Mouse (Mus musculus): ENCODE measurements around the gene Fam163a. TPM values are rescaled to one million over a fixed set of nuclear protein-coding genes. Genes with fewer than 3 reads are reported as not detected.
"Not testable (repeated sequence)": the region's sequence is repeated elsewhere in the genome, so short reads cannot be mapped to it uniquely, and the experiment has no call there.

Fam163a gene
- total and polyA plus RNA-seq, 2 experiments from 2014 or later, result 3.5 to 3.7 TPM

DNA sequence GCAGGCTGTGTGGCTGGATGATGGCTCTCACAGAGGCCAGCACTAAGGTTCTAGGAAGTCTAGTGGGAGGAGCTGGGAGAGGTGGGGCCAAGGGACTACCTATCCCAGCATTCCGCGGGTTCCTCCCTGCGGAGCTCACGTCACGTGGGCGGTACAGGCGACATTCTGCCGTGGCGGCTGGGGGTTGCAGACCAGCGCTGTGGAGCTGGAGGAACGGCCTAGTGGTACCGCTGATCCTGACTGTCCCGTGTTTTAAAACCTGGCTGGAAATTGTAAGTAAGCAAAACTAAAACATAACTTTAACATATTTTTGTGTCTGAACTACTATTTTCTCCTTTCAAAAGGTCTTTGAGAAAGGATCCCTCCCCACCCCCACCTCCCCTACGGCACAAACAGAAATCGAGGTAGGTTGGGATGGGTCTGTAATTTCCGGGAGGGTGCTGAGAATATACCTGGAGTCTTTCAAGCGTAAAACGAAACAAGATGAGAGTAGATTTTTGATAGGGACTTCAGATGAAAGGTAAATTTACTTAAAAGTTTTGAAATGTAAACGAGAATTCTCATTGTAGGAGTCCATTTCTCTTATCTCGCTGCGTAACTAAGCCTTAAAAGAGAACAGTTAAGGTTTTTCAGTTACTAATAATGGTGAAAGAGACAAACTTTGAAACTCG is 164.0 kb downstream of the Fam163a start:
- WGBS, result 2% methylated on average over 22 of the region's 22 CpGs
- Histone ChIP-seq H3K9me3 (ENCODE audit: low read length) (no peaks in the 10 kb centered on the region), H3K36me3 (ENCODE audit: insufficient read depth, low read length) (no peaks in the 10 kb centered on the region), H3K4me3 (ENCODE audit: low read length) (peak overlapping the region; percentile 71), H3K27ac (peak overlapping the region; percentile 26), H3K27me3 (ENCODE audit: insufficient read depth, low read length) (no peaks in the 10 kb centered on the region), H3K4me2 (ENCODE audit: low read depth, low read length) (peak overlapping the region; percentile 64), H3K9ac (replicated peaks; ENCODE audit: low read length) (peak overlapping the region; percentile 57), H3K4me1 (ENCODE audit: insufficient read depth, low read length) (peaks cover 8% of the 10 kb centered on the region)
- ATAC-seq (peak; percentile 81), DNase-seq (ENCODE audit: low spot score) (peak; percentile 95)
- no peak for TF ChIP-seq CTCF (IDR thresholded peaks at IDR 0.05; ENCODE audit: low read depth)

DNA sequence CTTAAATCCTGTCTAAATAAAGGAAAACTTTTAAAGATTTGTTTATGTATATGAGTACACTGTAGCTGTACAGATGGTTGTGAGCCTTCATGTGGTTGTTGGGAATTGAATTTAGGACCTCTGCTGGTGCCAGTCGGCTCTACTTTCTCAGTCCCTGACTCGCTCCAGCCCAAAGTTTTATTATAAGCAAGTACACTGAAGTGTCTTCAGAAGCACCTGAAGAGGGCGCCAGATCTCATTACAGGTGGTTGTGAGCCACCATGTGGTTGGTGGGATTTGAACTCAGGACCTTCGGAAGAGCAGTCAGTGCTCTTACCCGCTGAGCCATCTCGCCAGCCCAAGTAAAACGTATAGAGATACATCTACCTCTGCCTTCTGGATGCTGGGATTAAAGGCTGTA is 164.8 kb downstream of the Fam163a start:
- H3K9ac ChIP-seq (replicated peaks; ENCODE audit: low read length); H3K36me3 ChIP-seq (ENCODE audit: insufficient read depth, low read length); H3K4me1 ChIP-seq (ENCODE audit: insufficient read depth, low read length); H3K4me3 ChIP-seq (ENCODE audit: low read length); DNase-seq (ENCODE audit: low spot score); ATAC-seq; H3K4me2 ChIP-seq (ENCODE audit: low read depth, low read length); H3K27me3 ChIP-seq (ENCODE audit: insufficient read depth, low read length); H3K9me3 ChIP-seq (ENCODE audit: low read length): not testable (repeated sequence)
- peak overlapping the region; percentile 26; the same call in 1 of the 2 replicates for H3K27ac ChIP-seq
- 71% methylated on average over 7 of the region's 7 CpGs for WGBS
- TF ChIP-seq CTCF (IDR thresholded peaks at IDR 0.05; ENCODE audit: low read depth), result peak; percentile 23; the same call in 1 of the 2 replicates

DNA sequence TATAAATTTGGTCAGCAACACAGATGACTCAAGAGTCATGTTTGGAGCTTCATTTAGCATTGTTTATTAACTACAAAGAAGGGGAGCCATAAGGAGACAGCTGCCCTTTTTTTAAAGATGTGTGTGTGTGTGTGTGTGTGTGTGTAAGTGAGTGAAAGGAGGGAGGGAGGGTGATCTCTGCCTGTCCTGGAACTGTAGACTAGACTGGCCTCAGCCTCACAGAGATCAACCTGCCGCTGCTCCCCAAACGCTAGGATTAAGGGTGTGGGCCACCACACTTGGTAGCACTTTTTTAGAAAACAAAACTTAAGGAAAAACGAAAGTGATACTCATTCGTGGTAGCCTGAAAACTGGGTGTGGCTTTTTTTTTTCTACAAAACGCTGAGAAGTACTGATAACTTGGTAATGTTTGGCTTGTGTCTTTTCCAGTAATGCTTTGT is 167.7 kb downstream of the Fam163a start:
- 69% methylated on average over 5 of the region's 5 CpGs for WGBS
- no peaks in the 10 kb centered on the region for H3K9me3 ChIP-seq (ENCODE audit: low read length)
- no peak for DNase-seq (ENCODE audit: low spot score)
- TF ChIP-seq CTCF (IDR thresholded peaks at IDR 0.05; ENCODE audit: low read depth), result no peak
- H3K27me3 ChIP-seq (ENCODE audit: insufficient read depth, low read length), result no peaks in the 10 kb centered on the region
- H3K4me3 ChIP-seq (ENCODE audit: low read length), result no peak overlapping the region; the same call in 1 of the 2 replicates
- H3K36me3 ChIP-seq (ENCODE audit: insufficient read depth, low read length), result no peaks in the 10 kb centered on the region; the same call in 1 of the 2 replicates
- peaks cover 9% of the 10 kb centered on the region for H3K4me1 ChIP-seq (ENCODE audit: insufficient read depth, low read length)
- H3K9ac ChIP-seq (replicated peaks; ENCODE audit: low read length), result no peak overlapping the region
- peak overlapping the region; percentile 70; the same call in 1 of the 2 replicates for H3K4me2 ChIP-seq (ENCODE audit: low read depth, low read length)
- no peak overlapping the region; the same call in 1 of the 2 replicates for H3K27ac ChIP-seq
- no peak for ATAC-seq

DNA sequence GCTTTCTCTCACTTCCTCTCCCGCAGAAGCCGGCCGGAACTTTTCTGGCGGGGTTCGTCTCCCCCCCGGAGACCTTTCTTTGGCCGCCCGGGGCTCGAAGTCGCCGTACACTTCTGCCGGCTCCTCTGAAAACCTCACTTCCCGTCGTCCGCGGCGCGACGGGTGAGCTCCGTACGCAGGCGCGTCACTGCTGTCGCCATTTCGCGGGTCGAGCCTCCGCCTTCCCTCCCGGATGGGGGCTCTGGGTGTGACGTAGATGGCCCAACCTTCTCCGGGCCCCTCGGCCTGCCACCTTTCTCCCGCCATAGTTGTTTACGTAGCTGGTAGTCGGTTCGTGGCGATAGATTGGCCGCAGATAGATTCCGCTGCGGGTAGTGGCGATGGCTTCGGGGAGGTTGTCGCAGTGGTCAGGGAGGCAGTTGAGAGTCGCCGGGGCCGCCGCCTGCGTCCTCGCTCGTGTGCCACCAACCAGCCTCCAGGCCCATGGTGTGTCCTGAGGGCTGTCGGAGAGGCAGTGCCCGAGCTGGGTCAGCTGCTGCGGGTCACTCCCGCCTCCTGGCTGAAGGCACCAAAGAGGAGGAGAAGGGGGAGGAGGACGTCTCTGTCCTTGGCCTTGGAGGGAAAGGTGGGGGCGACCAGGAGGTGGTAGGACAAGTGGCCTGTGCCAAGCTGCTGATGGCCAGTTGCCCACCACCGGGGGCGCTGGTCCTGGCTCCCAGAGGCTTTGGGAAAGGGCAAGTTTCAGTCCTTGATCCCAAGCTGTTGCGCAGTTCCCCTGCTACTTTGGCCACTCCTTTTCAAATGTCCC is 168.7 kb downstream of the Fam163a start, which contains the start of gene Tor1aip1:
TSS of gene Tor1aip1 (minus strand) at position 551 of the 808 bp plus-strand sequence.
- H3K9ac ChIP-seq (replicated peaks; ENCODE audit: low read length), result peak within 1 kb of the TSS; percentile 89
- no peaks in the 10 kb centered on the region for H3K9me3 ChIP-seq (ENCODE audit: low read length)
- peak within 1 kb of the TSS; percentile 70 for H3K4me2 ChIP-seq (ENCODE audit: low read depth, low read length)
- H3K4me1 ChIP-seq (ENCODE audit: insufficient read depth, low read length), result peaks cover 4% of the 10 kb centered on the region; the same call in 1 of the 2 replicates
- H3K4me3 ChIP-seq (ENCODE audit: low read length), result peak within 1 kb of the TSS; percentile 85
- peak; percentile 88 for TF ChIP-seq CTCF (IDR thresholded peaks at IDR 0.05; ENCODE audit: low read depth)
- ATAC-seq (peak; percentile 96), DNase-seq (ENCODE audit: low spot score) (peak; percentile 99)
- WGBS, result under 1% methylated on average over 59 of the region's 59 CpGs
- H3K36me3 ChIP-seq (ENCODE audit: insufficient read depth, low read length), result peaks cover 6% of the 10 kb centered on the region; the same call in 1 of the 2 replicates
- H3K27me3 ChIP-seq (ENCODE audit: insufficient read depth, low read length), result no peaks in the 10 kb centered on the region
- H3K27ac ChIP-seq, result peak within 1 kb of the TSS; percentile 100

DNA sequence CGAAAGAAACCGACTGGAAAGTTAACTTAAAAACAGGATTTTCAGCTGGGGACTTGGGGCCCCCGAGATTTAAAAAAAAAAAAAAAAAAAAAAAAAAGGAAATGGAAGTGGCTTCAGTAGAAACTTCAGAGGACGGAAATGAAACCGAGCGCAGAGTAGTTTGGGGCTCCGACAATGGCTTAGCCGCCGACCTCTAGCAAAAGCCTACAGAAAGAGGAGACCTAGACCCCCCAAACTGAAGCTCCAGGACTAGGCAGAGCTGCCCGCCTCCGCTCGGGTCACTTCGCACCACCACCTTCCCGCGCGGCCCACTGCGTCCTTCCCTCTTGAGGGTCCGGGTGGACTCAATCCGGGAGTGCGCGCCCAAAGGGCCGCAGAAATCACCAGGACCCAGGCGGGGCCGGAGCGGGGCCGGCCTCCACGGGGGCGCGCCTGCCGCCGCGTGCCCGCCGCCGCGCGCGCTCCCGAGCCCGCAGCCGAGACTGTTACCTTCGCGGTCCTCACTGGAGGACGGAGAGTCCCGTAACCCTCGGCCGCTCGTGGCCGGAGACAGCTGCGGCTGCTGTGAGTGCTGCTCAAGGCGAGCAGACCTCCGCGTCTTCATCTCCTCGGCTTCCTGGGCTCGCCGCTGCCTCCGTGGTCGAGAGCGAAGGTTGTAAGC is 169.4 kb downstream of the Fam163a start, which contains the start of gene Tor1aip2:
TSS of gene Tor1aip2 (plus strand) at position 135 of the 661 bp plus-strand sequence.
- no peaks in the 10 kb centered on the region for H3K27me3 ChIP-seq (ENCODE audit: insufficient read depth, low read length)
- TF ChIP-seq CTCF (IDR thresholded peaks at IDR 0.05; ENCODE audit: low read depth), result no peak
- ATAC-seq, result peak; percentile 73
- H3K36me3 ChIP-seq (ENCODE audit: insufficient read depth, low read length), result peaks cover 11% of the 10 kb centered on the region; the same call in 1 of the 2 replicates
- peak within 1 kb of the TSS; percentile 100 for H3K27ac ChIP-seq
- H3K9ac ChIP-seq (replicated peaks; ENCODE audit: low read length), result peak within 1 kb of the TSS; percentile 89
- DNase-seq (ENCODE audit: low spot score), result peak; percentile 90
- H3K9me3 ChIP-seq (ENCODE audit: low read length), result no peaks in the 10 kb centered on the region
- peaks cover 4% of the 10 kb centered on the region; the same call in 1 of the 2 replicates for H3K4me1 ChIP-seq (ENCODE audit: insufficient read depth, low read length)
- H3K4me3 ChIP-seq (ENCODE audit: low read length), result peak within 1 kb of the TSS; percentile 85
- under 1% methylated on average over 58 of the region's 59 CpGs for WGBS
- peak within 1 kb of the TSS; percentile 70 for H3K4me2 ChIP-seq (ENCODE audit: low read depth, low read length)

DNA sequence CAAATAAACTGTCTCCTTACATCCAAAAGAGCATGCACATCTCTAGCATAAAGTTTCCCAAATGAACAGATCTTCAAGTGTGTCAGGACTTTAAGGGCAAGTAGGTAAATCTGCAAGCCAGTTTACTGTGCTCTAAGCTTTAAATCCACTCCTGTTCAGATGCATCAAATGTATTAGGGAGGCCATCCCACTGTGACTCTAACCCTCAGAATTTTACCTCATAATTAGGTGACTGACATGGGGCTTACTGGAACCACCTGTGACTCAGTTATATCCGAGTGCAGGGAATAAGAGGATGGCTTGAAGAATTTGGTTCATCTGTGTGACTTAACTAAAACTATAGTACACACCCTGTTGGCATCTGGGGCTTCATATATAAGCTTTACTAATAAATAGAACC is 170.2 kb downstream of the Fam163a start:
- H3K9ac ChIP-seq (replicated peaks; ENCODE audit: low read length), result peak overlapping the region; percentile 89; the same call in 1 of the 2 replicates
- ATAC-seq, result no peak

More for the DNA sequence above, 170.2 kb downstream of the Fam163a start:
- Histone ChIP-seq H3K36me3 (ENCODE audit: insufficient read depth, low read length) (peaks cover 13% of the 10 kb centered on the region; the same call in 1 of the 2 replicates), H3K4me1 (ENCODE audit: insufficient read depth, low read length) (peaks cover 4% of the 10 kb centered on the region; the same call in 1 of the 2 replicates), H3K27ac (no peak overlapping the region), H3K4me3 (ENCODE audit: low read length) (peak overlapping the region; percentile 85), H3K9me3 (ENCODE audit: low read length) (no peaks in the 10 kb centered on the region), H3K27me3 (ENCODE audit: insufficient read depth, low read length) (no peaks in the 10 kb centered on the region), H3K4me2 (ENCODE audit: low read depth, low read length) (peak overlapping the region; percentile 70)
- no peak for TF ChIP-seq CTCF (IDR thresholded peaks at IDR 0.05; ENCODE audit: low read depth)
- WGBS, result 33% methylated on average over 1 of the region's 1 CpGs
- no peak for DNase-seq (ENCODE audit: low spot score)

Data from hindbrain, postnatal 0 days (tissue).